Mouse (Mus musculus): ENCODE measurements around the gene Lrat.

DNA sequence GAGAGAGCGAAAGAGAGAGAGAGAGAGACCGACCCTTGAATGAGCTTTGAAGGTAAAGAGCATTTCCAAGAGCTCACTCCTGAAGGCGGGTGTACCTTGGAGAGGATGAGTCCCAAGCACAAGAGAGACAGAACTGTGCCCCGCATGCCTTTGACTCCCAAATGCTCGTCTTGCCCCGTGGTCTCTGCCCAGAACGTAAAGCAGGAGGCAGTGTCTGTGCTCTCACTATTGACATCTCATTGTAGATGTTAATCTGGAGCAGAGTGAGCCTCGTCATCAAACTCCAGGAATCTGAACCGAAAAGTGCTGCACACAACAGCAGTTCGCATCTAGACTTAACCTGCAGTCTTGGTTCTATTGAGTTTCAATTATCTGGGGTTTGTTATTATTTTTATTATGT lies 46.4 kb upstream of the Lrat start:
- TF ChIP-seq ZNF384 (IDR thresholded peaks at IDR 0.05; ENCODE audit: low read depth, low read length) (no peak), MAFK (IDR thresholded peaks at IDR 0.05; ENCODE audit: insufficient read depth, low read depth, low read length) (no peak)
